Mouse (Mus musculus): Measurements from ENCODE around the gene Btnl10. TPM values are rescaled to one million over a fixed set of nuclear protein-coding genes. Genes with fewer than 3 reads are reported as not detected.
"Not testable (repeated sequence)": the region's sequence is repeated elsewhere in the genome, so short reads cannot be mapped to it uniquely, and the experiment has no call there.

Gene Btnl10
- total RNA-seq, 2 experiments from 2014 or later, result 1.2 to 2.1 TPM

DNA sequence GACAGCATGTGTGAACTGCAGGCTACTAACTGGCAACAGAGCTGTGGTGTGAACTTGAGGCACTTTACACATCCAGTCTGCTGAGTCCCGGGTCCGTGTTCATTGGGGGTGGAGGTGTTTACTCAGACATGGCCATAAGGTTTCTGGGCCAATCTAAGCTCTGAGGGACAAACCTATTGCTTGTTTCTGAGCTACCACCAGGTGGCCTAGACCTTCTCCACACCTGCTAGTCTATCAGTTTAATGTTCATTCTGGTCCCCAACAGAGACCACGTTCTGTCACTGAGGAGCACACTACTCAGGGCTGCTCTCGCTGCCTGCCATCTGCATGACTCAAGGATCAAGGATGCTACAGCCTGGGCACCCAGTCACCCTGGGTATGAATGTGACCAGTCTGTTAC, 13.9 kb downstream of the Btnl10 start:
- no peak for DNase-seq

DNA sequence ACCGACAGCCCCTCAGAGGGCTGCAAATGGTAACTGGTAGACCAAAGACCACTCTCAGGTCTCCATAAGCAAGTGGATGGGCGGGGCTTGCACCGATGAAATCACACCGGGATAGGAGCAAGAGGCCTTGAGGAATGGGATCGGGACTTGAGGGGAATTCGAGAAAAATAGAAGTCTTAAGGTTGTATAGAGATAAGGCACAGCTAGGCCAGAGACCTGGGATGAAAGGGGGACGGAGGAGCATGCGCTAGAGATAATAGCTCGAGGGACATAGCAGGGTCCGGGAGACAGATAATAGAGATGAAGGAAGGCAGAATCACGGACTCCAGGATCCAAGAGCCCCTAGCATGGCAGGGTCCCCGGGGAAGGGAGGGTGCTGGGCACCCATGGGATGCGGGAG, 20.2 kb downstream of the Btnl10 start:
- DNase-seq, result no peak

DNA sequence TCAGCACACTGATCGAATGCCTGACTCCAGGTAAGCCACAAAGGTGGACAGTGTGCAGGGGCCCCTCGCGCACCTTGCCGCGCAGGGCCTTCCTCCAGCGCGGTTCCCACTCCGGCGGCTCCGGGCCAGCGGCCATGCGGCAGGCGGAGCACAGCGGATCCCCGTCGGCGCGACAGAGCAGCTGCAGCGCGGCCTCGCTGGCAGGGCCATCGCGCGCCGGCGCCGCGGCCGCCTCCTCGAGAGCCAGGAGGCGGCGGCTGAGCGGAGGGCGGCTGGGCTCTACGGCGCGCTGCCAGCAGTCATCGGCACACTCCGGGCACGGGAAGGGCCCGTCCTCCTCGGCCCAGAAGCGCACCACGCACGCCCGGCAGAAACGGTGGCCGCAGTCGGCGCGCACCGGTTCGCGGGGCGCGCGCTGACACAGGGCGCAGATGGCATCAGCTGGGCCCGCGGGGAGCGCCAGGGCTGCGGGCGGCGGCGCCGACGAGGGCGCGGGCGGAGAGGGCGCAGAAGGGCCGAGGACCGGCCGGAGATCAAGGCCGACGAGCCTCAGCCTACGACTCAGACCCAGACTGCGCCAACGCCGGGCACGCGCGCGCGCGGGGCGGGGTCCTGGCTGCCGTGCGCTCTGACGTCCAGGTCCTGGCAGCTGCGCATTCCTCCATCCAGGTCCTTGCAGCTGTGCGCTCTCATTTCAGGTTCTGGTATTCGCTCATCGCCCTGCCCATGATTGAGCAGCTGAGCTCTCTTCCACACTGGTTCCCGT, 20.8 kb downstream of the Btnl10 start, which contains the start of gene Rnf187:
Gene Rnf187, minus strand, starts transcription at position 595 of the 766 bp plus-strand sequence.
- peak; percentile 94 for DNase-seq

DNA sequence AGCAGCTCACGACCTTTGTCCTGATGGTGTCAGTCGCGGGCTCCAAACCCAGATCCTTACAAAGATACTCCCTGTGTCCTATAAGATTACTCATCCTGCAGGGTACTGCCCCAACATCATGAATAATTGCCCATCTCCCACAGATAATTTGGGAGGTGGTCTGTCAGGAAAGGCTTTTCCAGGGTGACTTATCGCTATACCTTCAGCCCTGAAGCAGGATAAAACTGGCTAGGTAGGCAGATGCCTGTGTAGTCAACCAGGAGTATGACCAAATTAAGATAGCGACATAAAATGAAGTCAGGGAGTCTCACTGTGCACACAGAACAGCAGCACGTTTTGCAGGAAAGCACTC, 21.4 kb downstream of the Btnl10 start:
- no peak for DNase-seq

DNA sequence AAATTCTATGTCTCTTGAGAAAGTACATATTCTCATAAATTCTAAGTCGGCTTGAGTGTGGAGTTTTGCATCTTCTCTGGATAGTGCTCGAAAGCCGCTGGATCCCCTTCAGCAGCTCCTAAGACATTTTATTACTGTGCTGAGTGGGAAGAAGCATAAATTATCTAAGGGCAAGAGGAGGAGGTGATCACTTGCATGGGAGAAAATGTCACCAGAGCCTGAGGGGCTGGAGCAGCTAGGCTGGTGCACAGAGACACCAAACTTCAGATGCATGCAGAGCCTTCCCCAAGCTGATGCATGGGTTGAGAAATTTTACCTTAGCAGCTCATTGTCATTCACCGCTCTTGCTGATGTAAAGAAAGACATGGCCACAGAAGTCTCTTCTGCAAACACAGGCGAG, 26.4 kb downstream of the Btnl10 start:
- no peak for DNase-seq

DNA sequence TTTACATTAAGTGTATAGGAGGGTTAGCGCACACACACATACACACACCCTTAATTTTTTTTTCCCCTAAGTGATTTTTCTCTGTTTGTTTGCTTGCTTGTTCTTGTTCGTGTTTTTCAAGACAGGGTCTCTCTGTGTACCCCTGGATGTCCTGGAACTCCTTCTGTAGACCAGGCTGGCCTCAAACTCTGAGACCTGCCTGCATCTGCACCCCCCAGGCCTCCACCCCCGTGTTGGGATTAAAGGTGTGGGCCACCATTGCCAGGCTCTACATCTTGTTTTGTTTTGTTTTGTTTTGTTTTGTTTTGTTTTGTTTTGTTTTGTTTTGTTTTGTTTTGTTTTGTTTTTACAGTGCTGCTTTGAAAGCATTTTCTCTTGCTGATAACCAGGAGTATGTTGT, 29.6 kb downstream of the Btnl10 start:
- no peak for DNase-seq

DNA sequence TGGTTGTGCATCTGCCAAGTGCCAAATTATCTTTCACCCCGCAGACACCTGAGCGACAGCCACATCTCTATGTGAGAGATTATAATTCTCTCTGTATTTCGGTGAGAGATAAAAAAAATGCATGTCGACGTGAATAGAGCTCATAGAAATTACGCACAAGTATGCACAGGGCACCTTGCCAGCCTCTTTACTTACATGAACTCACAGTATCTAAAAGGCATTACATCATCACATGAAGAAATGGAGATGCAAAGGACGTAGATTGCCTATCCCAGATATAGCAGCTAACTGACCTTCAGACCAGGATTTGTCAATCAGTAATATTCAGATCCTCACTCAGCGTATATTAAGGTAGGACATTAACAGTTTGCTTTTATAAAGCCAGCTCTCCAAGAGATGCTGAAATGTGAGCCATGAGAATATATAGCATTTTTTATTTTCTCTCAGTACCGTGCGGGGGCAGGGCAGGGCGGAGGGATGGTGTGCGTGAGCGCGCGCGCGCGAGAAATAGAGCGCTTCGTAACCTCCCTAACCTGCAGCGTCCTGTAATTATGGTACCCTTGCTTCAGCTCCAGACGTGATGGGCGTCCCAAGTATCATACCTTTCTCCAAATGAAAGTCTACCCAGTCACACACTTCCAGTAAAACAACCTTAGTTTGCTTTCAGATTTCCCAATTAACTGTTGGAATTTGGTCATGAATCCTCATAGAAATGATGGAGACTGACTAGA, 30.3 kb downstream of the Btnl10 start:
- DNase-seq, result no peak

DNA sequence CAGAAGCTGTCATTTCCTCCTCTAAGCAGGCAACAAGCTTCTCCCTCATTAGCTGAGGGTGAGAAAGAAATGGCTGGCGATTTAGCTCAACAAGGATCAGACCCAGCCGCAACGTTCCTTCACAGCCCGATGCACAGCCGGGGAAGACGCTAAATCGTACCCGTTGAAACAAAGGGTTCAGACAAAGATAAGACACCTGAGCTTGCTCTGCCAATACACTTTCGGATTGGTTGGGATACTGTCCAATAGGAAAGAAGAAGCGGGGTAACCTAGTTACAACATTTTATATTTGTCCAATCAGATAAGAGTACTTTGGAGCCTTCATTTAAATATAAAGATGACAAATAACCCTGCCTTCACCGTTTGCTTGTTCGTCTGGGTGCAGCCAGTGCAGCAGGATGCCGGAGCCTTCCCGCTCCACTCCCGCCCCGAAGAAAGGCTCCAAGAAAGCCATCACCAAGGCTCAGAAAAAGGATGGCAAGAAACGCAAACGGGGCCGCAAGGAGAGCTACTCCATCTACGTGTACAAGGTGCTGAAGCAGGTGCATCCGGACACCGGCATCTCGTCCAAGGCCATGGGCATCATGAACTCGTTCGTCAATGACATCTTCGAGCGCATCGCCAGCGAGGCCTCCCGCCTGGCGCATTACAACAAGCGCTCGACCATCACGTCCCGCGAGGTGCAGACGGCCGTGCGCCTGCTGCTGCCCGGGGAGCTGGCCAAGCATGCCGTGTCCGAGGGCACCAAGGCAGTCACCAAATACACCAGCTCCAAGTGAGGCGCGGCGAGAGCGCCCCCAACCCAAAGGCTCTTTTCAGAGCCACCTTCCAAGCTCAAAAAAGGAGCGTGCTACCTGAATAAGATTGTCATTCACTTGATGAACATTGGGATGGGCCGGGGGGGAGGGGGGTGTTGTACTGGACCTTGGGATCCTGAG, 31.1 kb downstream of the Btnl10 start, which contains the start of gene Hist3h2ba:
Gene Hist3h2ba, plus strand, starts transcription at position 379 of the 938 bp plus-strand sequence.
- DNase-seq, result peak; percentile 46

DNA sequence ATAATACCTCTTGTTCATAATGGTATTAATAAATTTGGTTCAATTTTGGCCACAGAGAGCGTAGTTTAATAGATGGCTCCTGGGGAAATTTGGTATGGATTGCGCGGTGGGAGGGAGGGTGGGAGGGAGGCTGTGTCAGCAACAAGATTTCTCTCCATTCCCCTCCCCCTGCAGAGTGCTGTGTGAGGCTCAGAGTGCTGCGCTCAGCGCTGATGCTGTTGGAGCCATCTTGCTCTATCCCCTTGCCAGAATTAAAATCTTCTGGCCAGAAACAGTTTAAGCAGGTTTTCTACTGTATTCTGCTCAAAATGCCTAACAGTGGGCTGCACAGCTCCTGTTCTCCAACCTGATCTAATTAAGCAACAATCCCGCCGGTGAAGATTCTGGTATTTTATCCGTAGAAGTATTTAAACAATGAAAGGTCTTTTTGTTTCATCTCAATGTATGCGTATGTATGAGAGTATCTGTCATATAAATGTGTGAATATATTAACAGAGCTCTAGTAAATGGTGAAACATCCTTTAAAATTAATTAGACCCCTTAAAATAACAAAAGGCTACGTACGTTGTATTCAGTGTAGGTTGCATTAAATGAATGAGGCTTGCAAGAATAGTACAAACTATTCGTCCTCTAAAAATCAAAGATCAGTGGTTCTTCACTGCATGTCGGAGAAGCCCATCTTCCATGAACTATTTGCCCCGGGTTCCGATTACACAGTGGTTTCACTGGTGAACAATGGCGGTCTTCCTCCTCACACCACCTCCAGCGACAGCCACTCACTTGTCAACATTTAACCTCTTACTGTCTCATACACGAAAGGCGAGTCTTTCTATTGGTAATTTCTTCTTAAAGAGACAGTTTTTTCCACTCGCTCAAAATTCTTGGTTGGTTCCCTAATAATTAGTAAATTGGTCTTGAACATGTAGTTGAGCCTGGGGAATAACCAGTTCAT, 32.0 kb downstream of the Btnl10 start:
- no peak for DNase-seq

DNA sequence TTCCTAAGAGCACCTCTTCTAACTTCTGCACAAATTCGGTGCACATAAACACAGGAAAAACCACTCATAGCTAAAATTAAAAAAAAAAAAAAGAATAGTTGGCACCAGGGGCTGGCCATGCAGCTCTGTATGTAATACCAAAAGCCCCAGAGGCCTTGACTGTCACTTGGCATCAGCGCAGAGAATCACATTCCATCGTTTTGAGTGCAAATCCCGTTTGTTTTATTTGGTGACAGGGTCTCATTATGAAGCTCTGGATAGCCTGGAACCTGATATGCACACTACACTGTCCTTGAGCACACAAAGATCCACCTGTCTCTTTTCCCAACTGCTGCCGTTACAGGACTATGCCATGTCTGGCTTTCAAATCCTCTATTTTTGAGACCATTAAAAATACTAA, 33.5 kb downstream of the Btnl10 start:
- DNase-seq, result no peak

DNA sequence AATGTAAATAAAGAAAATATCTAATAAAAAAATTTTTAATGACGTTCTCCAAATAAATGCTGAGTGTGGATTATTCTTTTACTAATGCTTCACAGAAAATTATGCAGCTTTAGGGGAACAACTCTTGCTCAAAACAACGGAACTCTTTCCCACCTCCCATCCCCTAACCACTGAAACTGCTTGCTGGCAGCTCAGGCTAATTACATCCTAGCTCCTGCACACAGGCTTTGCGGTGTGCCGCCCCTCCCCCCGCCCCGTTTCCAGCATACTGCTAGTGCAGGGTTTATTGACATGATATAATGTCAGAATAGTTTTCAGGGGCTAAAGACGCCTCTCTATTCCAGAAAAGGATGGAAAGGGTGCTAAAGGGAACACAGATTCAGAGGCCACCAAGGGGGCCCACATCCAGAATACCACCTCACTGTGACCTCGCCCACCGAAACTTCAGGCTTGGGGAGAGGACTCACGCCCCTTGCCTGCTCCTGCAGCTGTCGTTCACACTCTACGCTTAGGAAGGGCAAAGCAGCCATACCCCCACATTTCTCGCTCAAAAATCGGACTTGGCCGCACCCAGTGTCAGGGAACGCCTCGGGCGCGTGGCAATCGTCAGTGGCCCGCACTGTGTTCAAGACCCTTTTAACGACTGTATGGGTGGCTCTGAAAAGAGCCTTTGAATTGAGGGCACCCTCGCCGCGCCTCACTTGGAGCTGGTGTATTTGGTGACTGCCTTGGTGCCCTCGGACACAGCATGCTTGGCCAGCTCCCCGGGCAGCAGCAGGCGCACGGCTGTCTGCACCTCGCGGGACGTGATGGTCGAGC, 35.9 kb downstream of the Btnl10 start:
- DNase-seq, result peak; percentile 46

DNA sequence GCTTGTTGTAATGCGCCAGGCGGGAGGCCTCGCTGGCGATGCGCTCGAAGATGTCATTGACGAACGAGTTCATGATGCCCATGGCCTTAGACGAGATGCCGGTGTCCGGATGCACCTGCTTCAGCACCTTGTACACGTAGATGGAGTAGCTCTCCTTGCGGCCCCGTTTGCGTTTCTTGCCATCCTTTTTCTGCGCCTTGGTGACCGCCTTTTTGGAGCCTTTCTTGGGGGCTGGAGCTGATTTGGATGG, 36.4 kb downstream of the Btnl10 start:
- DNase-seq, result not testable (repeated sequence)

DNA sequence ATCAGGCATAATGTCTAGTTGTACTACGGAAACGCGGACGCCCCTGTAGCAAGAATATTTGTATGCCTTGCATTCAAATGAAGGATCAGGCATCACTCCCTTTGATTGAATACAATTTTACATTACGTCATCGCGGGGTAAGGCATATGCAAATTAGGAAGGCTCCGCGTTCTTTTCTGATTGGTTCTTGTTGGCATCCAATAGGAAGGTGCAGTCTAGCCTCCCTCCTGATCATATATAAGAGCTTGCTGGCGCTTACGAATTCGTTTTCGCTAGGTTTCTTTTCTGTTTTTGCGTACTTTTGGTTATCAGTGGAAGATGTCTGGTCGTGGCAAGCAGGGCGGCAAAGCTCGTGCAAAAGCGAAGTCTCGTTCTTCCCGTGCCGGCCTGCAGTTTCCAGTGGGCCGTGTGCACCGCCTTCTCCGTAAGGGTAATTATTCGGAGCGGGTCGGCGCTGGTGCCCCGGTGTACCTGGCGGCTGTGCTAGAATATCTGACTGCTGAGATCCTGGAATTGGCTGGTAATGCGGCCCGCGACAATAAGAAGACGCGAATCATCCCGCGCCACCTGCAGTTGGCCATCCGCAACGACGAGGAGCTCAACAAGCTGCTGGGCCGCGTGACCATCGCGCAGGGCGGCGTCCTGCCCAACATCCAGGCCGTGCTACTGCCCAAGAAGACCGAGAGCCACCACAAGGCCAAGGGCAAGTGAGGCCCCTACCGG, 36.9 kb downstream of the Btnl10 start, which contains the start of the genes Hist3h2a and Trim17:
Gene Hist3h2a, plus strand, starts transcription at position 266 of the 723 bp plus-strand sequence.
Gene Trim17, plus strand, starts transcription at position 266 of the 723 bp plus-strand sequence.
- DNase-seq, result peak; percentile 83

DNA sequence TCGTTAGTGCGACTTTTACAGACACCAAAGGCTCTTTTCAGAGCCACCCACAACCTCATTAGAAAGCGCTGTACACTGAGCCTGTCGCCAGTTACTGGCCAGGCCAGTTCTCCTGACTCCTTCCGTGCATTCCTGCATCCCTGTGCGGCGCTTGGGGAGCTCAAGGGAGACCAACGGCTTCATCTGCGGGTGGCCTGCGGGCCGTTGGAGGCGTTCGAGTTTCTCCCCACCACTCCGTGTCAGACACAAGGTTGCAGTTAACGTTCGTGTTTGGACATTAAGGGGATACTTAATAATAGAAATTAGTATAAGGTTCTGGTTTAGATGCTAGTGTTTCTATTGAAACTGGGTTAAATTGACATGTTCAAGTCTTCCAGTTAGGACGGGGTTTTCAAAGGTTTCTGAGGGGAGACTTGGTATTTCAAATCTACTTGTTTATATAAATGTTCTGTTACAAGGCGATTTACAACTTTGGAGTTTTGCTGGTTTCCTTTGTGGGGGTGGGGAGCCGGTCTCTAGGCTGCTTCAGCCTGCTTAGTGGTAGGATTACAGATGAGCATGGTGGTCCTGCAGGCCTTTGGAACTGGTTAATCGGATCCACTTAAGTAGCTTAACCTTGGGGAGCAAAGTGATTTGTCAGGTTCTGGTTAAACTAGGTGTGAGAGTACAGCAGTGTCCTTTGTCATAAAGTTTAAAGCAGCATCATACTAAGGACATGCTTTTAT, 37.6 kb downstream of the Btnl10 start:
- no peak for DNase-seq

DNA sequence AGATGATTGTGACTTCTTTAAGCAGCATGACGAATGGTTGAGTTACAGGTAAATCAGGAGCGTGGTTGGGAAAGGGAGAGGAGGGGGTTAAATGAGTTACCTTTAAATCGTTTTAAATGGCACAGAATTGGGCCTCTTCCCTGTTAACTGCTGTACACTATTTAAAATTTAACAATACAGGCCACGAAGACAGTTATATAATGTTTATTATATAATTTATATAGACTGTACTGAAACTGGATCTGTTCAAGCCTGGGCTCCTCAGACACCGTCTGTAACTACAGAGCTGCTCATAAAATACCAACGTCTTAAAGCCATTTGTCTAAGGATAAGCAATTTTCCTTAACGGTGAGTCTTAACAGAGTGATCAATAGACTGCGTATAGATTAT, 38.2 kb downstream of the Btnl10 start:
- no peak for DNase-seq

DNA sequence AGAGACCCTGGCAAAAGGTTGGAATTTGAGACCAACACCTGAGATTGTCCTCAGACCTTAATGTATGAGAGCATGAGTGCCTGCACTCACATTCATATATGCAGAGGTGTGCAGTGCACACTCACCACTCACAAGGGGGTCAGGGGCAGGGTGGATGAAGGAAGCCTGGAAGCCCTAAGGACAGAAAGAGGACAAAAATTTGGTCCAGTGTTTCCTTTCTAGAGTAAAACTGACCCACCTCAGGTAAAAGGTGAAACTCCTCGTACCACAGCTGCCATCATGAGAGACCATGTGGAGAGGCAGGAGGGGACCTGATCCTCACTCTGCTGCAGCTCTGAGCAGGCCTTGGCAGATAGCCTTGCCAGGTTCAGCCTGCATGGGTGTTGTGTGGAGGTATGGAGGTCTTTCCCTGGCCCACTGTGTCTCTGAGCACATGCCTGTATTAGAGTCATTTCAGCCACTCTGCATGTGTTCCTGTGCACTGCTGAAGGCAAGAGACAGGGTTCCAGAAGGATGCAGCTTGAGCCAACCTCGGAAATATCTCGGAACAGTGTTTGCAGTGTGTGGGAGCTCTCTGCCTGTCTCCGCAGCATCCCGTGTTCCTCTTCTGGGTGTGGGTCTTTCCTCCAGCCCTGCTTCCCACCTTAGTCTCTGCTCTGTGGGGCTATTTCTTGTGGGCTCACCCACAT, 39.7 kb downstream of the Btnl10 start:
- no peak for DNase-seq

DNA sequence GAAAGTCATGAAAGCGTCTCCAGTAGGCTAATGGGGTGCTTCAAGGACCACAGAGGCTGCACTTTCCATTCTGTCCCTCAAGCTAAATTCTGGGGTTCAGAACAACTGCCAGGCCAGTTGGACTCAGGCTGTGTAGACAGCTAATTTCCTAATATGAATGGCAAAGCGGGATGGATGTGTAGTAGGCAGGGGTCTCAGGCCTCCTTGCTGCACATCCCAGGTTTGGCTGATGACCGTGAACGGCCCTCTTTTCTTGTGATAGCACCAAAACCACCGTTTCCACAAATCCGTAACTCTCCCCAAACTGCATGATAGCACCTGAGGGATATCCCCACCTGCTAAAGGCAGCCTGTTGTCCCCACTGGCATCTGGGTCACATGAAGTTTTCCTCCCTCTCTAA, 40.8 kb downstream of the Btnl10 start:
- DNase-seq, result no peak

DNA sequence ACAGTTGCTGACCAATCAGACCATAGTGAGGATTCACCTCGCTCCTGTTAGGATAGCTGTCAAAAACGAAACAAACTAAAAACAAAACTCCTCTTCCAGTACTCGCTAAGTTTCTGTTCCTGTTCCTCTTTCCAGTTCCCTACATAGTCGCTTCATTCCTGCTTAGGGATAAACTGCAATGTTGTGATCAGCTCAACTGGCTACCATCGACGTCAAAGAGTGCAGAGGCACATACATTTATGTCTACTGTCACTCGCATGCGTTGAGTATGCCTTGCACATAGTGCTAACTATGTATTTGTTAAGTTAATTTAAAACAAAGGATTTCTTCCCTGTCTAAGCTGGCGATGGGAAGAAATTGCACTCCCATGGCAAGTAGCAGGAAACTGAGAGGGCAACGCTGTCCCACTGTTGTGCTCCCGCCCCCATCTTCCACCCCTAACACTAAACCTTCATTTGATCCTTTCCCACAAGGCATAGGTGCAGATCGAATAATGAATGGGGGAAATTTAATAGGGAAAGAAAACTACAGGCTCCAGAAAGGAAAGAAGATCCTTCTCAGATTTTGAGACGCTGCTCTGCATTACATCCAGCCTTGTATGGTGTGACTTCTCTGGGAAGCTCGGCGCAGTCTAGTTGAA, 41.6 kb downstream of the Btnl10 start:
- no peak for DNase-seq
